Mouse (Mus musculus) frontal cortex, postnatal 36 days (tissue): ENCODE measurements around the gene Qser1.
"Not testable (repeated sequence)": the region's sequence is repeated elsewhere in the genome, so short reads cannot be mapped to it uniquely, and the experiment has no call there.

ENCODE experiments used
- DNase-seq, 2 experiments: peaks; one replicate each; pipeline ENCODE4 v3.0.0; 2022; ENCODE audit warnings: low spot score in 2 of 2

The Qser1 gene

GRCm38 (mm10) chr2:104816371-104816827 lies at the start of gene Qser1:
Qser1 (minus strand) TSS chr2:104816760.
- peak in 1 of 2 experiments; percentile 36 for DNase-seq

DNA sequence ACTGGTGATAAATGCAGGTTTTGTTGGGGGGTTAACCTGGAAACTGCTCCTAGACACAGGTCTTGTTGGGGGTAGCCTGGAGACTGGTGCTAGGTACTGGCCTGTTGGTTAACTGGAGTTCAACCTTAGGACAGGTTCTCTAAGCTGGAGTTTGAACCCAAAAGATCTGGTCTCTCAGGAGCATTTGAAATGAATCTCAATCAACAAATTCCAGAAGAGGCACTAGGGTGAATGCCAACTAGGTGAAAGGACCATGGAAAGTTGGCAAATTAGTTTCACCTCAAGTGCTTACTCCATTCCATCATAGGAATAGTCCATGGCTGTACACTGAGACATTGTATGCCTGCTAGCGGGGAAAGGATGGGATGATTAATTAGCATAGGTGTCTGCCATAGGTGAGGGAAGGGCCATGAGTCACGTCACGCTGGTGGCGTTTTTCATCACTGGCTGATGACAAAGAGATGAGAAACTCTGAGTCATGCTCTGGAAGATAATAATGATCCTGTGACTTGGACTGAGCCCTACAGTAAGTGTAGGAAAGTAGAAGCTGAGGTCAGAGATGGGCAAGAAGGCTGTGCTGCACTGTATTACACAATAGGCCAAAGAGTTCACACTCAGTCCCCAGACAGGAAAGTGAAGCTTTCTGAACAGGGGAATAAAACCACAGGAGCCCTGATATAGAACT lies 47.8 kb upstream of the Qser1 start:
- no peak for DNase-seq

- no peak for DNase-seq
Measured at GRCm38 (mm10) chr2:104860426-104860825, 43.9 kb upstream of the Qser1 start.

DNA sequence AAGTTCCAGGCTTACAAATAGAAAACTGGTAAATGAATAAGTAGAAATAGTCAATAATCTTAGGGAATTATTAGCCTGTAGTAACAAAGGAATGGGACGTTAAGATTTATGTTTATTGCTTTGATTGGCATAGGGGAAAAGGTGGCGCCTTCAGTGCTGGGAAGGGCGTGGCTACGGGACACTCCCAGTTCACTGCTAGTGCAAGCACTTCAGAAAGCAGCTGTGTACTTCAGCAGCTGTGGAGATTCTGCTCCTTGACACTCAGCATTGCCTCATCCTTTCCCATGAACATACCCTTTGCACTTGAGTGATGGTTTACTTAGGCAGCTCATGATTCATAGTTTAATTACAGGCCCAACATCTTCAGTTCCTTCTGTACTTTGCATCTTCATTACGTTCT lies 42.5 kb upstream of the Qser1 start:
- no peak for DNase-seq

GRCm38 (mm10) chr2:104858083-104858482 lies 41.5 kb upstream of the Qser1 start:
- DNase-seq: not testable (repeated sequence)

DNA sequence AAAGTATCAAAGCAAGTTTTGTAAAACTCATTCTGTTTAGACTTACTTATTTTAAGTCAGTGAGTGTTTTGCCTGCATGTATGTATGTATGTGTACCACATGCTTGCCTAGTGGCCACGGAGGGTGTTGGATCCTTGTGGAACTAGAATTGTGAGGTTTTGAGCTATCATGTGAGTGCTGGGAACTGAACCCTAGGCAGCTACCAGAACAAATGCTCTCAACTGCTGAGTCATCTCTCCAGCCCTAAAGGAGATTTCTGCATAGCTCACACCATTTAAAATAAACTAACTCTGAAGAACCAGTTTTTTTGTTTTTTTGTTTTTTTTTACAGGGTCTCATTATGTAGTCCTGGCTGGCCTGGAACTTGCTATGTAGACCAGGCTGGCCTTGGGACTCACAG lies 39.7 kb upstream of the Qser1 start:
- DNase-seq: no peak

- DNase-seq: no peak
Measured at GRCm38 (mm10) chr2:104855732-104856131, 39.2 kb upstream of the Qser1 start.

DNA sequence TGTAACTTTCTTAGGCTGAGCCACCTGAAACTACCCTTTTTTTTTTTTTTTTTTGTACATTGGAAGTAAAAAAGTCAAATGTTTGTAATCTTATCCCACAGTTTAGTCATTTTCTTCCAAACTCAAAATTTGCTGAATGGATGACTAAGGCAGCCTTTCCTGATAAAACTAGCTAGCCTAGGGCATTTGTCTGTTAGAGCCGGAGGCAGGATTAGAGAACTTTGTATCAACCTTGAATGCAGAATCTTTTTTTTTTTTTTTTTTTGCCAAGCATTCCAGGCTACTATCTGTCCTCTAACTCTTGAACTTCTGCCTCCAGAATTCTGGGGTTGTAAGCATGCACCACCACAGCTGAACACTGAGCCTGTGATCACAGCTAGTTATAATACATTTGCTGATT lies 38.3 kb upstream of the Qser1 start:
- no peak for DNase-seq

GRCm38 (mm10) chr2:104852546-104852945 lies 36.0 kb upstream of the Qser1 start:
- no peak for DNase-seq

- no peak for DNase-seq
Measured at GRCm38 (mm10) chr2:104851686-104852085, 35.1 kb upstream of the Qser1 start.

DNA sequence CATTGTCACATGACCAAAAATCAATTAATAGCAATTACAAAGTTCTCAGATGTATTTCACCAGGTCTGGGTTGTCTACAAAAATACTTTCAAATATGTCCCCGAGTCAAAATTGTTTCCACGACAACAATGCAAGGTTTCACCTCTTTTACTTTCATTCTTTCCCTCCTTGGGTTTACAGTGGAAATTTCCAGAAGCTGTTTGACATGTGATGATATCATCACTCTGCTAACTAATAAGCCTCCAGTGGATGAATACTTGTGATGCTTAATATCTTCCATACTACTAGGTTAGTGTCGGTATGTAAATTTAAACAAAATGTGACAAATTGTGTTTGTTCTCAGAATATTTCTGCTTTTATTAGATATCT lies 33.4 kb upstream of the Qser1 start:
- no peak for DNase-seq

DNA sequence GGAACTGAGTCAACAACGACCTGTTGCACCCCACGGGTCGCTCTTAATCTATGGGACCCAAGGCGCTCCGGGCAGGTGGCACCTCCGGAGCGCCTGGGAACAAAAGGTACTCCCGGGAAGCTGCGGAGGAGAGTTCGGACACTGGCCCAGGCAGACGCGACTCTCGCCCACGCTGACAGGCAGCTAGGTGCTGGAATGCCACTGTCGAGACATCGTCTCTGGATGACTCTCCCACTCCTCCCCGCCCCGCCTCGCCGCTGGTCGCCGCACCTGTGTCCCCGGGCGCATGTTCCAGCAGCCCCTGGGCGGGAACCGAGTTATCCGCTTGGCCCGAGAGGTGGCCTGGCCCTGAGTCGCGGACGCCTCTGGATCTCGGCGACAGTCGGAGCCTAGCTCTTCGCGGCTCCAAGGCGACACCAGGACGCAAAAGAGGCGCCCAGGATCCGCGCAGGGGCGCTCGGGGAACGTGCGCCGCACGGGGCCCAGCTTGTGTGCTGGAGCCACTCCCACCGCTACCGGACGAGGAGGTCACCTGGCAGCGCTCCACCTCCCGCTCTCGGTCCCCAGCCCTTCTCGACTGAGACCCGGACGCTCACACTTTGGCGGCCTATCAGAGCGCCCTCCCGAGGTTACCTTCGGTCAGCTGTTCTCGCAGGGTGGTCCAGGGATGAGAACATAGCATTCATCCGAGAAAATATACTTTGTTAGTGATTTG lies 32.9 kb upstream of the Qser1 start, which contains the start of gene Prrg4:
TSS of gene Prrg4 (minus strand) at position 601 of the 715 bp plus-strand sequence.
- peak; percentile 21 to 28 for DNase-seq

DNA sequence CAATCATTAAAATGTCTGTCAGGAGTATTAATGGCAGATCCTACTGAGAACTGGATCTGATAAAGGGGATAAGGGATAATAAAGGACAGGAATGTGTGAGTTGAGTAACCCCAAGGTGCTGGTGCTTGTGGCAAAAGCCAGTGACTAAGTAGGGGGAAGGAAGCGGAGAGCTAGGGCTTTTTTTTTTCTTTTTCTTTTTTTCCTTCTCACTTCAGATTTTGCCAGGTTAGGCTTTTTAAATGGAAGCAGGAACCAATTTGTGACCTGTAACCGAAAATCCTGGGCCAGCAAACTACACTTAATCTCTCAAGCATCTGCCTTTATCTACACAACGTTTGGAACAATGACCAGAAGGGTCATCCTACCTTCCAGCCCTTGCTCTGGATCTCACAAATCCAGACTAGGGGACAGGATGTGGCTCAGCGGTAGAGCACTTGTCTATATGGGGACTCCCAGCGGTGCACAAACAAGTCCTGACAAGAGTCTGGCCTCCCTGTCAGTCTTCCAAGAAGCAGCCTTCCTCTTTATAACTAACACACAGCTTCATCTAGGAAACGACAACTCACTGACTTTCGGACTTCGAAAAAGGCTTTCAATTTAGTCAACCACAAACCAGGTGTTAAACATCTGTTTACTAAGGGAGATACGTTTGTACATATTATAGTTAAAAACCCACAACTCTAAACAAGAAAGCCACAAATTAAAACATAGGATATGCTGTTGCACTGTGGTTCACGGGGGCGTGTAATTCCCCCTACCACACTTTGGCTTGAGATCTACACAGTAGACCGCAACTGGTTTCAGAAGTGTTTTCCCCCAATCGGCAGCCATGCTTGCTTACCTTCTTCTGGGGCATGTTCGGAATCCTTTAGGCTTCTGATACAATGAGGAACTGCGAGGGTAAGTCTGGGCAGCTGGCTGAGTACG lies 31.9 kb upstream of the Qser1 start:
- no peak for DNase-seq

DNA sequence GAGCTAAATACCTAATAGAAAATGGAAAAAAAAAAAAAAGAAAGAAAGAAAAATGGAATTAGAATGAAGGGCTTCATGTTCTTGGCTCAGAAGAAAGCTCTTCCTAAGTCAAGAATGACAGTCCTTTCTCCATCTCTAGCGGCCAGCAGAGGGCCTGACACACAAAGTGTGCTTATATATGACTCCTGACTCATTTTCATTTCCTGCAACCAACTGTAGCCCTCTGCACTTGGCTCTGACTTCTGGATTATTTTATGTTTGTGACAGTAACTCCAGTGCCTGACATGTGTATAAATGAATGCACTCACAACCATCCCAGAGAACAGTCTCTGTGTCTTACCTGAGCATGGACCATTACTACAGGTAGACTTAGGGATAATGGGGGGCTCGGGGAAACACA lies 31.1 kb upstream of the Qser1 start:
- DNase-seq: no peak

- no peak for DNase-seq
Measured at GRCm38 (mm10) chr2:104846638-104847414, 30.3 kb upstream of the Qser1 start.

- DNase-seq: no peak
Measured at GRCm38 (mm10) chr2:104842559-104842958, 26.0 kb upstream of the Qser1 start.

- DNase-seq: no peak
Measured at GRCm38 (mm10) chr2:104841736-104842135, 25.2 kb upstream of the Qser1 start.

GRCm38 (mm10) chr2:104840974-104841373 lies 24.4 kb upstream of the Qser1 start:
- no peak for DNase-seq

DNA sequence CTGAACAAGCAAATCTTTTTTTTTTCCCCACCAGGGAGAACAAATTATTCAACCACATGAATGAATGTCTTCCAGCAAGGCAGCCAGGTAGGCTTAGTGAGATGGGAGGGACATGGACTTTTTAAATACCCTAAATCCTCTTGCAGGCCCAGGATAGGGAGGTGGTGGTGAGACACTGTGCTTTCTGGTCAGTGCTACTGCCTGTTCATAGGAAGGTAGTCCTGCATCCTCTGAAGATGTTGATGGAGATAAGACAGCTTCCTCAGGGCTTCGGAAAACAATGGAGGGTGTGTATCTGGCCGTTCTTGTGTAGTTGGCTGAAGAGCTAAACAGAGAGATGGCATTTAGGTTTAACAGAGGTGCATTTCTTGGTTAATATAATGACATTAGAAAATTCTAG lies 15.9 kb upstream of the Qser1 start:
- no peak for DNase-seq

GRCm38 (mm10) chr2:104826191-104826590 lies 9.6 kb upstream of the Qser1 start:
- DNase-seq: no peak

GRCm38 (mm10) chr2:104818763-104819162 lies 2.2 kb upstream of the Qser1 start:
- not testable (repeated sequence) for DNase-seq
